11 mouse cellular contexts compared by ENCODE assay signal in genomic region chr17:47506042-47506441, GRCm38 (mm10). TPM values are rescaled to one million over a fixed set of nuclear protein-coding genes. Genes with fewer than 3 reads are reported as not detected.
DNase-seq lines count a peak whose midpoint lies in the region; ATAC-seq and TF ChIP-seq lines count a peak whose summit lies in the region.
"Had no signal": no experiment of that assay in that cellular context is flagged by ENCODE, and none has a peak within 500 bp of the region (broad histone marks: within the 10 kb centered on the region; RNA-seq: fewer than 3 reads in every experiment).

No protein-coding gene starts in this region.

- 0 out of 2 replicates have a peak overlapping the region, but pooled peaks have one; percentile 1 for H3K9ac ChIP-seq in liver, adult 2 months (ENCODE audit: low read depth, low read length)
- no peak overlapping the region for H3K9ac ChIP-seq in embryonic facial prominence, embryonic 13.5 days
- H3K9ac ChIP-seq in midbrain, embryonic 15.5 days = no peak overlapping the region
- H3K9ac ChIP-seq: forebrain, embryonic 12.5 days had no signal

- ATAC-seq in embryonic facial prominence, embryonic 13.5 days (ENCODE audit: insufficient number of reproducible peaks, insufficient read depth, low FRiP score, low TSS enrichment, low read depth) = no peak
- ATAC-seq in midbrain, embryonic 15.5 days (replicated peaks) = no peak
- ATAC-seq: Patski had no signal

- H3K27me3 ChIP-seq in liver, adult 2 months (ENCODE audit: control insufficient read depth, insufficient read depth, low read length) = no peaks in the 10 kb centered on the region
- no peaks in the 10 kb centered on the region for H3K27me3 ChIP-seq in embryonic facial prominence, embryonic 13.5 days
- no peaks in the 10 kb centered on the region for H3K27me3 ChIP-seq in myocyte (ENCODE audit: control insufficient read depth, insufficient read depth, insufficient read length)
- no peaks in the 10 kb centered on the region for H3K27me3 ChIP-seq in midbrain, embryonic 15.5 days (replicated peaks)
- H3K27me3 ChIP-seq: forebrain, embryonic 12.5 days; Patski had no signal

- H3K9me3 ChIP-seq in embryonic facial prominence, embryonic 13.5 days = no peaks in the 10 kb centered on the region
- H3K9me3 ChIP-seq in midbrain, embryonic 15.5 days = no peaks in the 10 kb centered on the region
- H3K9me3 ChIP-seq: forebrain, embryonic 12.5 days had no signal

- peak overlapping the region; percentile 3; the same call in 1 of the 2 replicates for H3K27ac ChIP-seq in liver, adult 2 months (replicated peaks; ENCODE audit: insufficient read depth, low read depth, low read length)
- H3K27ac ChIP-seq in embryonic facial prominence, embryonic 13.5 days = no peak overlapping the region
- no peak overlapping the region for H3K27ac ChIP-seq in midbrain, embryonic 15.5 days
- H3K27ac ChIP-seq: forebrain, embryonic 12.5 days had no signal

- no peak overlapping the region for H3ac ChIP-seq in myocyte (ENCODE audit: control insufficient read depth, insufficient read length)

- peaks cover 29% of the 10 kb centered on the region for H3K4me1 ChIP-seq in liver, adult 2 months (ENCODE audit: control insufficient read depth, insufficient read depth, low read length)
- H3K4me1 ChIP-seq in embryonic facial prominence, embryonic 13.5 days = peaks cover 47% of the 10 kb centered on the region
- H3K4me1 ChIP-seq in midbrain, embryonic 15.5 days = peaks cover 20% of the 10 kb centered on the region

- WGBS in liver, adult 2 months = 77% methylated on average over 1 of the region's 1 CpGs
- 90% methylated on average over 1 of the region's 1 CpGs for WGBS in embryonic facial prominence, embryonic 13.5 days
- 100% methylated on average over 1 of the region's 1 CpGs for WGBS in midbrain, embryonic 15.5 days

- no peaks in the 10 kb centered on the region for H3K36me3 ChIP-seq in liver, adult 2 months (ENCODE audit: control insufficient read depth, insufficient read depth, low read length)
- H3K36me3 ChIP-seq in embryonic facial prominence, embryonic 13.5 days = no peaks in the 10 kb centered on the region
- no peaks in the 10 kb centered on the region for H3K36me3 ChIP-seq in myocyte (ENCODE audit: control insufficient read depth, insufficient read depth)
- H3K36me3 ChIP-seq in midbrain, embryonic 15.5 days (replicated peaks) = no peaks in the 10 kb centered on the region
- H3K36me3 ChIP-seq: forebrain, embryonic 12.5 days had no signal

- H3K4me3 ChIP-seq in liver, adult 2 months (ENCODE audit: insufficient read depth, low read depth, low read length) = no peak overlapping the region
- no peak overlapping the region for H3K4me3 ChIP-seq in embryonic facial prominence, embryonic 13.5 days
- peak overlapping the region; percentile 23 for H3K4me3 ChIP-seq in myocyte
- H3K4me3 ChIP-seq in midbrain, embryonic 15.5 days = no peak overlapping the region
- H3K4me3 ChIP-seq: forebrain, embryonic 12.5 days had no signal

- no peak for TF ChIP-seq CTCF in liver, adult 2 months (IDR thresholded peaks at IDR 0.05; ENCODE audit: low read depth, low read length)

- 0 out of 2 replicates have a peak, but pooled peaks cover 7% of the 10 kb centered on the region for H3K79me2 ChIP-seq in liver, adult 2 months (ENCODE audit: control insufficient read depth, insufficient read depth, low read length)
- peaks cover under 1% of the 10 kb centered on the region for H3K79me2 ChIP-seq in myocyte (ENCODE audit: control insufficient read depth, insufficient read depth)

- peak; percentile 32 to 58 for DNase-seq in adrenal gland, adult (ENCODE audit: inconsistent age in 2 of 2, low spot score in 1 of 2)
- no peak for DNase-seq in adrenal gland, adult 2 months
- no peak for DNase-seq in liver, adult 2 months (ENCODE audit: extremely low read depth, low read depth, low spot score)
- no peak for DNase-seq in liver
- DNase-seq in urinary bladder, postnatal 10 days (ENCODE audit: low spot score) = no peak
- DNase-seq: cerebellum, postnatal 36 days had no signal

- TF ChIP-seq POLR2A in liver, adult 2 months (IDR thresholded peaks at IDR 0.05; ENCODE audit: extremely low read depth, insufficient read depth, low read length) = no peak
- no peak for TF ChIP-seq POLR2A in myocyte (IDR thresholded peaks at IDR 0.05; ENCODE audit: insufficient read length, low read depth)

- peak overlapping the region; percentile 72; the same call in 1 of the 2 replicates for H3K4me2 ChIP-seq in embryonic facial prominence, embryonic 13.5 days
- peak overlapping the region; percentile 95 for H3K4me2 ChIP-seq in myocyte (ENCODE audit: low read depth)
- H3K4me2 ChIP-seq in midbrain, embryonic 15.5 days = no peak overlapping the region

TF ChIP-seq in myocyte, 11 proteins besides CTCF, POLR2A, EP300 and RAD21:
- TF ChIP-seq E2F4 (IDR thresholded peaks at IDR 0.05; ENCODE audit: insufficient read depth) (no peak), POLR2AphosphoS2 (IDR thresholded peaks at IDR 0.05; ENCODE audit: insufficient read length, low read depth) (no peak), USF1 (IDR thresholded peaks at IDR 0.05; ENCODE audit: low read depth) (no peak), MYOD1 (IDR thresholded peaks at IDR 0.05; ENCODE audit: control insufficient read depth in 1 of 3, insufficient read length in 2 of 3, low read depth in 2 of 3) (no peak), TCF12 (IDR thresholded peaks at IDR 0.05; ENCODE audit: insufficient read depth, poor library complexity, severe bottlenecking) (no peak), REST (IDR thresholded peaks at IDR 0.05; ENCODE audit: insufficient read depth, insufficient read length) (no peak), MAX (IDR thresholded peaks at IDR 0.05; ENCODE audit: low read depth) (no peak), MYOG (IDR thresholded peaks at IDR 0.05; ENCODE audit: control insufficient read depth in 1 of 3, insufficient read depth in 1 of 3, insufficient read length in 2 of 3, low read depth in 2 of 3) (no peak), TCF3 (IDR thresholded peaks at IDR 0.05; ENCODE audit: insufficient read length, low read depth) (no peak), SRF (IDR thresholded peaks at IDR 0.05; ENCODE audit: control insufficient read depth, insufficient read length, low read depth) (no peak), CEBPB (IDR thresholded peaks at IDR 0.05; ENCODE audit: insufficient read depth, poor library complexity, severe bottlenecking) (no peak)

RNA-seq across cellular contexts. Expression of gene Ccnd3, which starts 1.2 kb away (rescaled TPM):
- 100 to 1,000 TPM; 326 to 471 TPM for total RNA-seq in adrenal gland, adult 2 months (2021)
- 1,307 and 1,375 TPM in 2 replicates for polyA plus RNA-seq in adrenal gland, adult 2 months (2012; rRNA removed)
- 16.8 and 23.4 TPM in 2 replicates for total RNA-seq in liver, adult 2 months (2014; rRNA removed)
- polyA plus RNA-seq in liver, adult 2 months (2012; rRNA removed) = 39.1 and 41.8 TPM in 2 replicates
- 359 and 377 TPM in 2 replicates for polyA plus RNA-seq in embryonic facial prominence, embryonic 13.5 days (2015; fragmentation: Nextera tagmentation; extraction: Ambion mirVana)
- polyA plus RNA-seq in myocyte (2012; fragmentation: generic; extraction: Trizol) = 858 TPM
- polyA plus RNA-seq in midbrain, embryonic 15.5 days (2015; fragmentation: Nextera tagmentation; extraction: Ambion mirVana) = 74.0 and 87.8 TPM in 2 replicates

RNA-seq across cellular contexts. Expression of gene Taf8, which starts 4.0 kb away (rescaled TPM):
- 10 to 100 TPM; 19.5 to 19.8 TPM for total RNA-seq in adrenal gland, adult 2 months (2021)
- polyA plus RNA-seq in adrenal gland, adult 2 months (2012; rRNA removed) = 12.5 and 15.6 TPM in 2 replicates
- total RNA-seq in liver, adult 2 months (2014; rRNA removed) = 8.2 and 8.7 TPM in 2 replicates
- 7.8 and 9.6 TPM in 2 replicates for polyA plus RNA-seq in liver, adult 2 months (2012; rRNA removed)
- polyA plus RNA-seq in embryonic facial prominence, embryonic 13.5 days (2015; fragmentation: Nextera tagmentation; extraction: Ambion mirVana) = 34.1 and 38.1 TPM in 2 replicates
- 13.4 TPM for polyA plus RNA-seq in myocyte (2012; fragmentation: generic; extraction: Trizol)
- 22.0 and 22.4 TPM in 2 replicates for polyA plus RNA-seq in midbrain, embryonic 15.5 days (2015; fragmentation: Nextera tagmentation; extraction: Ambion mirVana)

Comparison
In these comparisons a context has a peak if more than half of its experiments do, and no peak if none do; other contexts are left out.
1. DNase-seq: peak in adrenal gland, adult (2 of 2); none in adrenal gland, adult 2 months (single experiment), liver, adult 2 months (single experiment), liver (single experiment) and urinary bladder, postnatal 10 days (single experiment).